Mouse (Mus musculus) ES-E14 (cell line): Measurements from ENCODE around the gene Nfe2. TPM values are rescaled to one million over a fixed set of nuclear protein-coding genes. Genes with fewer than 3 reads are reported as not detected.

Source experiments
- DNase-seq: peaks from one replicate; pipeline ENCODE4 v3.0.0-alpha.2; 2013; ENCODE audit warnings: low read depth, low spot score
- H3K27ac ChIP-seq: 2 replicates; pipeline ENCODE4 v1.5.1; 2012; ENCODE audit warnings: low read depth, mild to moderate bottlenecking, low read length, moderate library complexity, mixed read lengths; ENCODE audit not compliant: poor library complexity, insufficient read depth, severe bottlenecking
- H3K36me3 ChIP-seq: 2 replicates; pipeline ENCODE4 v1.6.1; 2012; ENCODE audit warnings: mild to moderate bottlenecking, low read length, moderate library complexity, mixed read lengths; ENCODE audit not compliant: control insufficient read depth, poor library complexity, insufficient read depth, severe bottlenecking
- H3K4me1 ChIP-seq, 2 experiments: fragments of 150-350 bp in 1 of 2; sonication (generic) in 1 of 2; 2 replicates each; pipeline ENCODE4 v1.6.1; 2012; ENCODE audit warnings: low read length in 2 of 2, mild to moderate bottlenecking in 1 of 2, mixed read lengths in 1 of 2; ENCODE audit not compliant: control insufficient read depth in 2 of 2, insufficient read depth in 2 of 2, poor library complexity in 1 of 2
- H3K4me3 ChIP-seq, 2 experiments: fragments of 150-350 bp in 1 of 2; sonication (generic) in 1 of 2; 2 replicates each; pipeline ENCODE4 v1.5.1; 2012; ENCODE audit warnings: low read length in 2 of 2, low read depth in 1 of 2, mild to moderate bottlenecking in 1 of 2, mixed read lengths in 1 of 2; ENCODE audit not compliant: insufficient read depth in 1 of 2, poor library complexity in 1 of 2, severe bottlenecking in 1 of 2
- H3K9ac ChIP-seq: 2 replicates; pipeline ENCODE4 v1.6.1; 2012; ENCODE audit warnings: low read depth, mild to moderate bottlenecking, low read length, mixed read lengths; ENCODE audit not compliant: poor library complexity, insufficient read depth, severe bottlenecking
- H3K9me3 ChIP-seq: fragments of 150-350 bp; sonication (generic); 2 replicates; pipeline ENCODE4 v1.6.1; 2012; ENCODE audit warnings: low read depth, mild to moderate bottlenecking, low read length; ENCODE audit not compliant: control insufficient read depth, insufficient read depth
- CHD2 ChIP-seq: IDR thresholded peaks from 2 replicates; pipeline ENCODE4 v1.6.1; 2014; ENCODE audit warnings: mild to moderate bottlenecking, low read depth, low read length, inconsistent platforms
- HCFC1 ChIP-seq: IDR thresholded peaks from 2 replicates; pipeline ENCODE4 v1.6.1; 2012; ENCODE audit warnings: low read length, inconsistent platforms, borderline replicate concordance; ENCODE audit not compliant: insufficient read depth
- MAFK ChIP-seq: IDR thresholded peaks from 2 replicates; pipeline ENCODE4 v1.6.1; 2014; ENCODE audit warnings: mild to moderate bottlenecking, low read depth, low read length, inconsistent platforms; ENCODE audit not compliant: insufficient read depth
- ZC3H11A ChIP-seq: IDR thresholded peaks from 2 replicates; pipeline ENCODE4 v1.6.1; 2012; ENCODE audit warnings: low read depth, mild to moderate bottlenecking, inconsistent platforms, low read length, borderline replicate concordance
- ZNF384 ChIP-seq: IDR thresholded peaks from 2 replicates; pipeline ENCODE4 v1.6.1; 2012; ENCODE audit warnings: low read depth, low read length, inconsistent platforms
- in situ Hi-C, 2 experiments: fragments of 600-800 bp; cut with MboI; formaldehyde crosslinking; loops; one replicate each; pipeline ENCODE4 v1.15.1; 2025; ENCODE audit warnings: low sequenced_read_pairs in 2 of 2, inconsistent platforms in 1 of 2; ENCODE audit not compliant: unreplicated experiment in 2 of 2
- total RNA-seq: library from RNA; depleted of rRNA; stranded (reverse); fragments of 300-350 nt; gene quantifications from 2 replicates; pipeline ENCODE4 v1.2.3, GENCODE M21; 2012

Gene Nfe2
- total RNA-seq, 1 experiment = 0.49 TPM

DNA sequence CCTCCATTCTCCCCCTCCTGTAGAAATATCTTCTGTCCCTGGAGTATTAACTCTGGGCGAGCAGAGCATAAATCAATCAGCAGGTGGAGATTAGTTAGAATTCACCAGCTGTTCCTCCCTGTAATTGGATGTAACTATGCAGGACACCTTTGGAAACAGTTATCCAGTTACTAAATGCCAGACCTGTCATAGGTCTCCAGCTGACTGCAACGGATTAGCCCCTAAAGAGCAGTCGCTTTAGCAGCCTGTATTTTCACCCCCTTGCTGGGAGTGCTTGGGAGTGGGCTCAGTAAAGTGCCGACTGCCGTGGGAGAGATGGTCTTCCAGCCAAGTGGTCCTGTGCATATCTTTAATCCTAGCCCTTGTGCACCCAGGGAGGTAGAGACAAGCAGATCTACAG is 31.4 kb upstream of the Nfe2 start:
- Histone ChIP-seq H3K36me3 (peaks cover 6% of the 10 kb centered on the region), H3K4me1 (no peaks in the 10 kb centered on the region), H3K4me3 (no peak overlapping the region), H3K27ac (no peak overlapping the region), H3K9ac (no peak overlapping the region), H3K9me3 (no peaks in the 10 kb centered on the region; the same call in 1 of the 2 replicates)
- in situ Hi-C loops = no loop called here
- TF ChIP-seq MAFK (no peak), CHD2 (no peak), ZC3H11A (no peak), ZNF384 (no peak), HCFC1 (no peak)
- no peak for DNase-seq

DNA sequence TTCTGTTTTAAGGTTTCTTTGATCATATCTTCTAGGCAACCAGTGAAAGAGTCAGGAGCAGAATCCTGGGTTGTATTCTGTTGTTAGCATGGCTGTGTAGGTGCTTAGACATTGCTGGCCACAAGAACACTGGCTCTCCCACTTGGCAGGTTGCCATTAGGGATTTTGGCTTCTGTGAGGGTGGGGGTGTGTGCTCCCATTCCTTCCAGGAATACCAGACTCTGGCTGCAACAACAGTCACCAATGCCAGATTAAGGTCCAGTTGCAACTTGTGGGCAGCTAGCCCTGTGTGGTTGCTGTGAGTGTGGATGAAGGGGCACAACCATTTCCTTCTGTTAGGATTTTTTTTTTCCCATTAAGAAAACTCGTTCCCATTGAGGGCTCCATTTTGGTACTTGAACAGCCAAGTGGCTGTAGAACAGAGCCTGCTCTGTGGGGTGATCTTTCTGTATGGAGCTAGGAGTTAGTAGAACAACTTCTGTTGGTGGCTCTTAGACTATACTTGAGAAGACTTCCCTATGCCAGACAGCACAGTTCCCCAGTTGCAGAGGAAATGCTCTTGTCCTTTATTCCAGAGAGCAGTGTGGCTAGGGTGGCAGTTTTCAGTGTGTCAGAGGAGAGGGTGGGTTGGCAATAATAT is 27.7 kb upstream of the Nfe2 start:
- H3K4me1 ChIP-seq = no peaks in the 10 kb centered on the region
- H3K36me3 ChIP-seq = peaks cover 2% of the 10 kb centered on the region
- no peak for TF ChIP-seq CHD2
- TF ChIP-seq MAFK = no peak
- TF ChIP-seq HCFC1 = no peak
- no peak for TF ChIP-seq ZNF384
- in situ Hi-C loops = no loop called here
- DNase-seq = no peak
- H3K9ac ChIP-seq = no peak overlapping the region
- H3K9me3 ChIP-seq = no peaks in the 10 kb centered on the region; the same call in 1 of the 2 replicates
- no peak overlapping the region for H3K4me3 ChIP-seq
- no peak overlapping the region for H3K27ac ChIP-seq

DNA sequence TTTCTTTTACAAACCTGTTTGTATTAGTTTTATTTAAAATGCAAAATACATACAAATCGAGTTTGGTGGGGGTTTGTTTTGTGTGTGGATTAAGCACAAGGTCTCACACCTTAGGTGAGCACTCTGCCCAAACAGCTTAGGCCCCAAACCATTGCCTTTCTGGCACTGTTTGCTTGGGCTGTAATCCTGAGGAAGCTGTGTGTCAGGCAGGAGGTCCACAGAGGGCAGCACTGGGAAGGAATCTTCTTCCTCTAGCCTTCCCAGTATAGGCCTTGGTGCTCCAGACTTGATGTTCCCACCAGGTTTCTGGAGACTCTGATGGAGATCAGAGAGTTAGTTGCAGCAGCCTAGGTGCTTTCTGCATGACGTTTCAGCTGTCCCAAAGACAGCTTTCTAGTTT is 26.4 kb upstream of the Nfe2 start:
- Histone ChIP-seq H3K9ac (no peak overlapping the region), H3K4me1 (no peaks in the 10 kb centered on the region), H3K36me3 (no peaks in the 10 kb centered on the region), H3K27ac (no peak overlapping the region), H3K9me3 (no peaks in the 10 kb centered on the region; the same call in 1 of the 2 replicates), H3K4me3 (no peak overlapping the region)
- in situ Hi-C loops = no loop called here
- TF ChIP-seq ZNF384 (no peak), ZC3H11A (no peak), HCFC1 (no peak), CHD2 (no peak), MAFK (no peak)
- DNase-seq = no peak

DNA sequence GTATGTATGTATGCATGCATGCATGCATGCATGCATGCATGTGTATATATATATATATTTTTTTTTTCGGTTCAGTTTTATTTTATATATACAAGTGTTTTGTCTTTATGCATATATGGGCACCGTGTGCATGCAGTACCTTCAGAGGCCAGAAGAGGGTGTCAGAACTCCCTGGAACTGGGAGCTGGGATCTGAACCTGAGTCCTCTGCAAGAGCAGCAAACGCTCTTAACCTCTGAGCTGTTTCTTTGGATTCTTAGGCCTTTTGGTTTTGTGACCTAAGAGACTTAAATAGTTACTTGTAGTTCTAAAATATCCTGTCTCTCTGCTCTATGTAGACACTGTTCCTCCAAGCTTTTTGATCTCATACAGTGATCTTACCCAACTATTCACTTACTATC is 25.9 kb upstream of the Nfe2 start:
- no peak overlapping the region for H3K4me3 ChIP-seq
- no peak overlapping the region for H3K27ac ChIP-seq
- in situ Hi-C loops = no loop called here
- H3K9me3 ChIP-seq = no peaks in the 10 kb centered on the region; the same call in 1 of the 2 replicates
- H3K36me3 ChIP-seq = no peaks in the 10 kb centered on the region
- no peak for TF ChIP-seq HCFC1
- H3K4me1 ChIP-seq = no peaks in the 10 kb centered on the region
- H3K9ac ChIP-seq = no peak overlapping the region
- DNase-seq = no peak
